Comparison of ENCODE assay signal across 27 mouse cellular contexts in genomic region chr13:89117551-89117950, GRCm38 (mm10).
DNase-seq lines count a peak whose midpoint lies in the region; ATAC-seq and TF ChIP-seq lines count a peak whose summit lies in the region.
"Had no signal": no experiment of that assay in that cellular context is flagged by ENCODE, and none has a peak within 500 bp of the region (broad histone marks: within the 10 kb centered on the region; RNA-seq: fewer than 3 reads in every experiment).

No protein-coding gene starts in this region.

- H3K36me3 ChIP-seq in hindbrain, embryonic 13.5 days = no peaks in the 10 kb centered on the region
- no peaks in the 10 kb centered on the region for H3K36me3 ChIP-seq in hindbrain, embryonic 10.5 days
- H3K36me3 ChIP-seq in neural tube, embryonic 13.5 days = no peaks in the 10 kb centered on the region
- no peaks in the 10 kb centered on the region for H3K36me3 ChIP-seq in hindbrain, embryonic 16.5 days (ENCODE audit: control insufficient read depth, insufficient read depth, low read length)
- no peaks in the 10 kb centered on the region for H3K36me3 ChIP-seq in midbrain, postnatal 0 days (ENCODE audit: insufficient read depth, low read length)
- H3K36me3 ChIP-seq in kidney, embryonic 14.5 days (ENCODE audit: control insufficient read depth, insufficient read depth, low read length) = no peaks in the 10 kb centered on the region
- H3K36me3 ChIP-seq: embryonic facial prominence, embryonic 12.5 days; forebrain, embryonic 12.5 days; G1E; hindbrain, embryonic 15.5 days; liver, embryonic 13.5 days had no signal

- H3K9me3 ChIP-seq in hindbrain, embryonic 13.5 days = no peaks in the 10 kb centered on the region
- no peaks in the 10 kb centered on the region for H3K9me3 ChIP-seq in hindbrain, embryonic 10.5 days
- H3K9me3 ChIP-seq in neural tube, embryonic 13.5 days = no peaks in the 10 kb centered on the region
- H3K9me3 ChIP-seq in hindbrain, embryonic 16.5 days (ENCODE audit: control insufficient read depth, low read length) = no peaks in the 10 kb centered on the region
- no peaks in the 10 kb centered on the region for H3K9me3 ChIP-seq in midbrain, postnatal 0 days (ENCODE audit: low read length)
- H3K9me3 ChIP-seq in kidney, embryonic 14.5 days (ENCODE audit: control insufficient read depth, low read length) = no peaks in the 10 kb centered on the region
- H3K9me3 ChIP-seq: embryonic facial prominence, embryonic 12.5 days; forebrain, embryonic 12.5 days; G1E; hindbrain, embryonic 15.5 days; liver, embryonic 13.5 days had no signal

- H3K4me3 ChIP-seq in hindbrain, embryonic 13.5 days = no peak overlapping the region
- H3K4me3 ChIP-seq in hindbrain, embryonic 10.5 days = no peak overlapping the region
- H3K4me3 ChIP-seq in neural tube, embryonic 13.5 days = no peak overlapping the region
- no peak overlapping the region for H3K4me3 ChIP-seq in hindbrain, embryonic 16.5 days (ENCODE audit: low read length)
- no peak overlapping the region for H3K4me3 ChIP-seq in midbrain, postnatal 0 days (ENCODE audit: low read depth, low read length)
- H3K4me3 ChIP-seq in kidney, embryonic 14.5 days (ENCODE audit: low read length) = no peak overlapping the region
- H3K4me3 ChIP-seq: embryonic facial prominence, embryonic 12.5 days; forebrain, embryonic 12.5 days; hindbrain, embryonic 15.5 days; left cerebral cortex, adult 2 months; liver, embryonic 13.5 days had no signal

- H3K27me3 ChIP-seq in hindbrain, embryonic 13.5 days = no peaks in the 10 kb centered on the region
- H3K27me3 ChIP-seq in hindbrain, embryonic 10.5 days (ENCODE audit: insufficient read depth, poor library complexity, severe bottlenecking) = no peaks in the 10 kb centered on the region
- no peaks in the 10 kb centered on the region for H3K27me3 ChIP-seq in neural tube, embryonic 13.5 days
- no peaks in the 10 kb centered on the region for H3K27me3 ChIP-seq in hindbrain, embryonic 16.5 days (replicated peaks; ENCODE audit: control insufficient read depth, insufficient read depth, low read length)
- no peaks in the 10 kb centered on the region for H3K27me3 ChIP-seq in midbrain, postnatal 0 days (ENCODE audit: insufficient read depth, low read length)
- no peaks in the 10 kb centered on the region for H3K27me3 ChIP-seq in kidney, embryonic 14.5 days (ENCODE audit: control insufficient read depth, insufficient read depth, low read length)
- H3K27me3 ChIP-seq: CH12.LX; embryonic facial prominence, embryonic 12.5 days; forebrain, embryonic 12.5 days; hindbrain, embryonic 15.5 days; liver, embryonic 13.5 days had no signal

- no peak overlapping the region for H3K27ac ChIP-seq in hindbrain, embryonic 13.5 days
- no peak overlapping the region for H3K27ac ChIP-seq in hindbrain, embryonic 10.5 days
- H3K27ac ChIP-seq in neural tube, embryonic 13.5 days (replicated peaks) = no peak overlapping the region
- H3K27ac ChIP-seq in hindbrain, embryonic 16.5 days (ENCODE audit: low read depth, low read length) = no peak overlapping the region
- H3K27ac ChIP-seq in midbrain, postnatal 0 days (ENCODE audit: low read depth, low read length) = no peak overlapping the region
- no peak overlapping the region for H3K27ac ChIP-seq in kidney, embryonic 14.5 days (ENCODE audit: low read depth, low read length)
- H3K27ac ChIP-seq: embryonic facial prominence, embryonic 12.5 days; forebrain, embryonic 12.5 days; left cerebral cortex, adult 2 months; liver, embryonic 13.5 days; macrophage had no signal

- TF ChIP-seq CTCF in midbrain, postnatal 0 days (IDR thresholded peaks at IDR 0.05) = no peak

- H3K4me2 ChIP-seq in hindbrain, embryonic 13.5 days = no peak overlapping the region
- no peak overlapping the region for H3K4me2 ChIP-seq in neural tube, embryonic 13.5 days
- H3K4me2 ChIP-seq in hindbrain, embryonic 16.5 days (ENCODE audit: low read length) = no peak overlapping the region
- no peak overlapping the region for H3K4me2 ChIP-seq in midbrain, postnatal 0 days (ENCODE audit: low read depth, low read length, poor library complexity, severe bottlenecking)
- H3K4me2 ChIP-seq in kidney, embryonic 14.5 days (replicated peaks; ENCODE audit: low read depth, low read length) = no peak overlapping the region
- H3K4me2 ChIP-seq: embryonic facial prominence, embryonic 12.5 days; forebrain, embryonic 12.5 days; heart, embryonic 11.5 days; hindbrain, embryonic 15.5 days; liver, embryonic 13.5 days had no signal

- 39% methylated on average over 2 of the region's 2 CpGs for WGBS in hindbrain, embryonic 13.5 days
- WGBS in hindbrain, embryonic 10.5 days = 70% methylated on average over 2 of the region's 2 CpGs
- WGBS in neural tube, embryonic 13.5 days = 42% methylated on average over 2 of the region's 2 CpGs
- WGBS in hindbrain, embryonic 16.5 days = 41% methylated on average over 2 of the region's 2 CpGs
- WGBS in midbrain, postnatal 0 days = 33% methylated on average over 2 of the region's 2 CpGs
- 76% methylated on average over 2 of the region's 2 CpGs for WGBS in kidney, embryonic 14.5 days

- no peak for DNase-seq in hindbrain, embryonic 10.5 days (ENCODE audit: low spot score)
- no peak for DNase-seq in neural tube, embryonic 10.5 days (ENCODE audit: extremely low spot score, low spot score)
- peak; percentile 26 for DNase-seq in midbrain, postnatal 0 days (ENCODE audit: low spot score)
- DNase-seq: adrenal gland, adult 8-10 months; B cell, adult 2 months; cerebellum, adult 18-20 months; cerebellum, postnatal 14 days; gastrocnemius, postnatal 14 days; heart, adult 11 months; kidney, postnatal 4 days; liver, embryonic 13.5 days; lung, adult 2 months; thymus, adult 18-20 months; thymus, postnatal 36 days had no signal

- H3K4me1 ChIP-seq in hindbrain, embryonic 13.5 days (replicated peaks) = peaks cover 9% of the 10 kb centered on the region
- H3K4me1 ChIP-seq in hindbrain, embryonic 10.5 days (replicated peaks) = 0 out of 2 replicates have a peak, but pooled peaks cover 4% of the 10 kb centered on the region
- H3K4me1 ChIP-seq in neural tube, embryonic 13.5 days (replicated peaks) = peaks cover 12% of the 10 kb centered on the region
- no peaks in the 10 kb centered on the region; the same call in 1 of the 2 replicates for H3K4me1 ChIP-seq in hindbrain, embryonic 16.5 days (ENCODE audit: control insufficient read depth, insufficient read depth, low read depth, low read length)
- no peaks in the 10 kb centered on the region for H3K4me1 ChIP-seq in midbrain, postnatal 0 days (ENCODE audit: insufficient read depth, low read length)
- no peaks in the 10 kb centered on the region for H3K4me1 ChIP-seq in kidney, embryonic 14.5 days (ENCODE audit: control insufficient read depth, insufficient read depth, low read length)
- H3K4me1 ChIP-seq: embryonic facial prominence, embryonic 12.5 days; liver, embryonic 13.5 days had no signal

- no peak overlapping the region for H3K9ac ChIP-seq in hindbrain, embryonic 13.5 days
- no peak overlapping the region for H3K9ac ChIP-seq in neural tube, embryonic 13.5 days
- H3K9ac ChIP-seq in hindbrain, embryonic 16.5 days (ENCODE audit: low read depth, low read length) = no peak overlapping the region
- H3K9ac ChIP-seq in midbrain, postnatal 0 days (replicated peaks; ENCODE audit: low read length, poor library complexity, severe bottlenecking) = no peak overlapping the region
- no peak overlapping the region for H3K9ac ChIP-seq in kidney, embryonic 14.5 days (ENCODE audit: low read depth, low read length)
- H3K9ac ChIP-seq: embryonic facial prominence, embryonic 12.5 days; forebrain, embryonic 12.5 days; hindbrain, embryonic 15.5 days; liver, embryonic 13.5 days had no signal

- ATAC-seq in hindbrain, embryonic 13.5 days (ENCODE audit: low FRiP score) = peak; percentile 55
- 0 out of 2 replicates have a peak, but pooled peaks have one; percentile 44 for ATAC-seq in neural tube, embryonic 13.5 days (ENCODE audit: low read depth)
- peak; percentile 58; the same call in 1 of the 2 replicates for ATAC-seq in hindbrain, embryonic 16.5 days
- ATAC-seq in midbrain, postnatal 0 days (ENCODE audit: low FRiP score) = no peak
- no peak for ATAC-seq in kidney, embryonic 14.5 days (ENCODE audit: low FRiP score, low TSS enrichment)
- ATAC-seq: intestine, embryonic 16.5 days had no signal

Comparison
In these comparisons a context has a peak if more than half of its experiments do, and no peak if none do; other contexts are left out.
1. ATAC-seq: peak in hindbrain, embryonic 13.5 days (single experiment), neural tube, embryonic 13.5 days (single experiment) and hindbrain, embryonic 16.5 days (single experiment); none in midbrain, postnatal 0 days (single experiment) and kidney, embryonic 14.5 days (single experiment).